Comparison of ENCODE assay signal across 11 mouse cellular contexts in genomic region chr4:115847377-115847776, GRCm38 (mm10). TPM values are rescaled to one million over a fixed set of nuclear protein-coding genes. Genes with fewer than 3 reads are reported as not detected.
DNase-seq lines count a peak whose midpoint lies in the region; ATAC-seq and TF ChIP-seq lines count a peak whose summit lies in the region.
"Had no signal": no experiment of that assay in that cellular context is flagged by ENCODE, and none has a peak within 500 bp of the region (broad histone marks: within the 10 kb centered on the region; RNA-seq: fewer than 3 reads in every experiment).

No protein-coding gene starts in this region.

- WGBS in liver, adult 2 months = 43% methylated on average over 5 of the region's 5 CpGs

- no peak overlapping the region for H3K4me3 ChIP-seq in liver, adult 2 months (ENCODE audit: insufficient read depth, low read depth, low read length)
- H3K4me3 ChIP-seq in cortical plate, adult 2 months (ENCODE audit: insufficient read depth, low read length) = no peak overlapping the region

- peak; percentile 79 for ATAC-seq in frontal cortex, adult (ENCODE audit: low TSS enrichment)

- H3K4me1 ChIP-seq in liver, adult 2 months (ENCODE audit: control insufficient read depth, insufficient read depth, low read length) = peaks cover 7% of the 10 kb centered on the region
- peaks cover 6% of the 10 kb centered on the region for H3K4me1 ChIP-seq in cortical plate, adult 2 months (ENCODE audit: control insufficient read depth, insufficient read depth, low read length)

- no peak for TF ChIP-seq CTCF in liver, adult 2 months (IDR thresholded peaks at IDR 0.05; ENCODE audit: low read depth, low read length)
- TF ChIP-seq CTCF in cortical plate, adult 2 months (IDR thresholded peaks at IDR 0.05; ENCODE audit: extremely low read depth, insufficient read depth, low read length) = 0 out of 2 replicates have a peak, but pooled peaks have one; percentile 12

- peaks cover 27% of the 10 kb centered on the region for H3K36me3 ChIP-seq in liver, adult 2 months (ENCODE audit: control insufficient read depth, insufficient read depth, low read length)

- DNase-seq in frontal cortex, postnatal 14 days (ENCODE audit: low spot score in 2 of 2) = no peak
- peak; percentile 58 for DNase-seq in liver, adult 2 months (ENCODE audit: extremely low read depth, low read depth, low spot score)
- DNase-seq in liver = no peak
- peak; percentile 55 to 68 for DNase-seq in monocyte, adult 2 months (ENCODE audit: low read depth in 1 of 2, low spot score in 2 of 2)
- no peak for DNase-seq in thymus, postnatal 25 days
- no peak for DNase-seq in thymus, postnatal 0 days (ENCODE audit: low spot score)
- DNase-seq: gastrocnemius, postnatal 14 days had no signal

- H3K27ac ChIP-seq in liver, adult 2 months (replicated peaks; ENCODE audit: insufficient read depth, low read depth, low read length) = peak overlapping the region; percentile 73
- H3K27ac ChIP-seq in cortical plate, adult 2 months (ENCODE audit: insufficient read depth, low read length) = peak overlapping the region; percentile 80

- H3K9ac ChIP-seq in liver, adult 2 months (ENCODE audit: low read depth, low read length) = no peak overlapping the region

- peaks cover 2% of the 10 kb centered on the region; the same call in 1 of the 2 replicates for H3K79me2 ChIP-seq in liver, adult 2 months (ENCODE audit: control insufficient read depth, insufficient read depth, low read length)

- no peaks in the 10 kb centered on the region for H3K27me3 ChIP-seq in liver, adult 2 months (ENCODE audit: control insufficient read depth, insufficient read depth, low read length)

- TF ChIP-seq POLR2A in liver, adult 2 months (IDR thresholded peaks at IDR 0.05; ENCODE audit: extremely low read depth, insufficient read depth, low read length) = no peak
- TF ChIP-seq POLR2A in cortical plate, adult 2 months (IDR thresholded peaks at IDR 0.05; ENCODE audit: extremely low read depth, insufficient read depth, low read length) = no peak

RNA-seq across cellular contexts. Expression of gene Mknk1, which starts 8.4 kb away (rescaled TPM):
- 11.3 and 14.0 TPM in 2 replicates for total RNA-seq in liver, adult 2 months (2014; rRNA removed)
- 15.5 and 22.7 TPM in 2 replicates for polyA plus RNA-seq in liver, adult 2 months (2012; rRNA removed)
- polyA plus RNA-seq in cortical plate, adult 2 months (2012; rRNA removed) = 59.8 and 63.2 TPM in 2 replicates
- 41.3 and 42.5 TPM in 2 replicates for polyA plus RNA-seq in thymus, postnatal 0 days (2015; fragmentation: Nextera tagmentation; extraction: Ambion mirVana)

RNA-seq across cellular contexts. Expression of gene Mob3c, which starts 19.5 kb away (rescaled TPM):
- total RNA-seq in liver, adult 2 months (2014; rRNA removed) = 8.4 and 12.5 TPM in 2 replicates
- 22.6 and 24.4 TPM in 2 replicates for polyA plus RNA-seq in liver, adult 2 months (2012; rRNA removed)
- polyA plus RNA-seq in cortical plate, adult 2 months (2012; rRNA removed) = 6.8 and 8.5 TPM in 2 replicates
- polyA plus RNA-seq in thymus, postnatal 0 days (2015; fragmentation: Nextera tagmentation; extraction: Ambion mirVana) = 8.5 and 9.4 TPM in 2 replicates

RNA-seq across cellular contexts. Expression of gene Kncn, which starts 36.8 kb away (rescaled TPM):
- not detected in 2 replicates for total RNA-seq in liver, adult 2 months (2014; rRNA removed)
- polyA plus RNA-seq in liver, adult 2 months (2012; rRNA removed) = not detected in 2 replicates
- 0.06 and 0.21 TPM in 2 replicates for polyA plus RNA-seq in cortical plate, adult 2 months (2012; rRNA removed)
- polyA plus RNA-seq in thymus, postnatal 0 days (2015; fragmentation: Nextera tagmentation; extraction: Ambion mirVana) = not detected in 2 replicates
- total RNA-seq: gastrocnemius, postnatal 14 days had no signal
- polyA plus RNA-seq: large intestine, adult 2 months; stomach, embryonic 14.5 days had no signal

RNA-seq across cellular contexts. Expression of gene 6430628N08Rik, which starts 43.1 kb away (rescaled TPM):
- total RNA-seq in liver, adult 2 months (2014; rRNA removed) = not detected in 2 replicates
- polyA plus RNA-seq in liver, adult 2 months (2012; rRNA removed) = not detected in 2 replicates
- not detected in 2 replicates for polyA plus RNA-seq in cortical plate, adult 2 months (2012; rRNA removed)
- not detected in 2 replicates for polyA plus RNA-seq in thymus, postnatal 0 days (2015; fragmentation: Nextera tagmentation; extraction: Ambion mirVana)
- total RNA-seq: gastrocnemius, postnatal 14 days had no signal
- polyA plus RNA-seq: large intestine, adult 2 months; stomach, embryonic 14.5 days had no signal

Comparison
In these comparisons a context has a peak if more than half of its experiments do, and no peak if none do; other contexts are left out.
1. DNase-seq: peak in liver, adult 2 months (single experiment) and monocyte, adult 2 months (2 of 2); none in frontal cortex, postnatal 14 days (0 of 2), liver (single experiment), thymus, postnatal 25 days (single experiment) and thymus, postnatal 0 days (single experiment).